Mouse (Mus musculus) embryonic facial prominence, embryonic 11.5 days (tissue): ENCODE measurements around the gene Fam217a. TPM values are rescaled to one million over a fixed set of nuclear protein-coding genes. Genes with fewer than 3 reads are reported as not detected.
"Not testable (repeated sequence)": the region's sequence is repeated elsewhere in the genome, so short reads cannot be mapped to it uniquely, and the experiment has no call there.

Source experiments
- ATAC-seq: fragments of 200-750 bp; cut with Nextera tagmentation; replicated peaks from 2 replicates; pipeline ENCODE4 v1.8.0; 2017; ENCODE audit warnings: low read depth; ENCODE audit not compliant: insufficient number of reproducible peaks, low FRiP score, low TSS enrichment
- DNase-seq: peaks from one replicate; pipeline ENCODE4 v3.0.0-alpha.2; 2015; ENCODE audit warnings: low spot score
- H3K27ac ChIP-seq: fragments of 300-500 bp; sonication (generic); replicated peaks from 2 replicates; pipeline ENCODE4 v1.5.1; 2014; ENCODE audit warnings: mild to moderate bottlenecking, low read depth, low read length, control low read depth
- H3K27me3 ChIP-seq: fragments of 300-500 bp; sonication (generic); 2 replicates; pipeline ENCODE4 v1.6.1; 2014; ENCODE audit warnings: mild to moderate bottlenecking, low read length, moderate library complexity, mixed read lengths; ENCODE audit not compliant: control insufficient read depth, insufficient read depth
- H3K36me3 ChIP-seq: fragments of 300-500 bp; sonication (generic); replicated peaks from 2 replicates; pipeline ENCODE4 v1.6.1; 2014; ENCODE audit warnings: low read depth, mild to moderate bottlenecking, low read length, moderate library complexity, mixed read lengths; ENCODE audit not compliant: control insufficient read depth, insufficient read depth
- H3K4me1 ChIP-seq: fragments of 300-500 bp; sonication (generic); 2 replicates; pipeline ENCODE4 v1.6.1; 2014; ENCODE audit warnings: low read length, mixed read lengths; ENCODE audit not compliant: control insufficient read depth, insufficient read depth
- H3K4me2 ChIP-seq: fragments of 300-500 bp; sonication (generic); 2 replicates; pipeline ENCODE4 v1.6.1; 2014; ENCODE audit warnings: low read depth, mild to moderate bottlenecking, control low read depth, low read length, moderate library complexity
- H3K4me3 ChIP-seq: fragments of 300-500 bp; sonication (generic); 2 replicates; pipeline ENCODE4 v1.5.1; 2014; ENCODE audit warnings: low read depth, low read length, control low read depth
- H3K9ac ChIP-seq: fragments of 300-500 bp; sonication (generic); replicated peaks from 2 replicates; pipeline ENCODE4 v1.6.1; 2014; ENCODE audit warnings: mild to moderate bottlenecking, control low read depth, low read length
- H3K9me3 ChIP-seq: fragments of 300-500 bp; sonication (generic); replicated peaks from 2 replicates; pipeline ENCODE4 v1.6.1; 2016; ENCODE audit warnings: mild to moderate bottlenecking, low read length, inconsistent platforms, mixed read lengths; ENCODE audit not compliant: control insufficient read depth
- WGBS: fragments of 180-500 bp; shearing (Covaris S2); extraction: QIAGEN DNeasy Blood & Tissue Kit; methylation state at CpG from one replicate; pipeline ENCODE4 v1.1.7; 2014; 5-methylcytosine and 5-hydroxymethylcytosine counted together
- polyA plus RNA-seq: library from polyadenylated mRNA; unstranded; fragments of >200 nt; fragmentation: Nextera tagmentation; extraction: Ambion mirVana; gene quantifications from 2 replicates; pipeline ENCODE4 v1.2.1, GENCODE M21; 2014

The Fam217a gene
- polyA plus RNA-seq, 1 experiment from 2014 or later: 0.83 TPM

- WGBS: 88% methylated on average over 1 of the region's 1 CpGs
- H3K27me3 ChIP-seq: no peaks in the 10 kb centered on the region
- no peaks in the 10 kb centered on the region for H3K9me3 ChIP-seq
- no peaks in the 10 kb centered on the region for H3K4me1 ChIP-seq
- H3K36me3 ChIP-seq: no peaks in the 10 kb centered on the region; the same call in none of the 2 replicates
- no peak overlapping the region for H3K9ac ChIP-seq
- no peak overlapping the region for H3K4me2 ChIP-seq
- DNase-seq: no peak
- ATAC-seq: no peak
- H3K4me3 ChIP-seq: no peak overlapping the region
- no peak overlapping the region for H3K27ac ChIP-seq
Observed at GRCm38 (mm10) chr13:34892871-34893270, 31.2 kb downstream of the Fam217a start.

GRCm38 (mm10) chr13:34876481-34876880 is 47.6 kb downstream of the Fam217a start:
- H3K4me2 ChIP-seq: peak overlapping the region; percentile 48
- no peak overlapping the region for H3K27ac ChIP-seq
- DNase-seq (no peak), ATAC-seq (no peak)
- H3K4me3 ChIP-seq: peak overlapping the region; percentile 84
- H3K4me1 ChIP-seq: no peaks in the 10 kb centered on the region; the same call in 1 of the 2 replicates
- H3K27me3 ChIP-seq: no peaks in the 10 kb centered on the region
- H3K9ac ChIP-seq: peak overlapping the region; percentile 92
- 8% methylated on average over 3 of the region's 3 CpGs for WGBS
- H3K9me3 ChIP-seq: no peaks in the 10 kb centered on the region
- no peaks in the 10 kb centered on the region for H3K36me3 ChIP-seq

- peak overlapping the region; percentile 92 for H3K9ac ChIP-seq
- peak overlapping the region; percentile 96 for H3K27ac ChIP-seq
- no peaks in the 10 kb centered on the region; the same call in 1 of the 2 replicates for H3K4me1 ChIP-seq
- H3K4me3 ChIP-seq: peak overlapping the region; percentile 84
- H3K36me3 ChIP-seq: no peaks in the 10 kb centered on the region
- H3K9me3 ChIP-seq: no peaks in the 10 kb centered on the region
- DNase-seq (peak; percentile 59), ATAC-seq (peak; percentile 19; the same call in 1 of the 2 replicates)
- H3K4me2 ChIP-seq: peak overlapping the region; percentile 48
- WGBS: under 1% methylated on average over 42 of the region's 50 CpGs
- H3K27me3 ChIP-seq: no peaks in the 10 kb centered on the region
Observed at GRCm38 (mm10) chr13:34875741-34876445, 48.2 kb downstream of the Fam217a start.

- no peaks in the 10 kb centered on the region for H3K36me3 ChIP-seq
- no peaks in the 10 kb centered on the region; the same call in 1 of the 2 replicates for H3K4me1 ChIP-seq
- H3K27ac ChIP-seq: peak within 1 kb of the TSS; percentile 96
- peak; percentile 82 for ATAC-seq
- H3K27me3 ChIP-seq: no peaks in the 10 kb centered on the region
- peak within 1 kb of the TSS; percentile 84 for H3K4me3 ChIP-seq
- WGBS: under 1% methylated on average over 40 of the region's 40 CpGs
- peak within 1 kb of the TSS; percentile 52 for H3K4me2 ChIP-seq
- H3K9me3 ChIP-seq: no peaks in the 10 kb centered on the region
- peak; percentile 92 for DNase-seq
- peak within 1 kb of the TSS; percentile 92 for H3K9ac ChIP-seq
Observed at GRCm38 (mm10) chr13:34875166-34875710, 48.9 kb downstream of the Fam217a start, which contains the start of gene Prpf4b. Gene Prpf4b (plus strand): TSS chr13:34875302.

- not testable (repeated sequence) for H3K36me3 ChIP-seq, H3K9me3 ChIP-seq, DNase-seq, H3K4me1 ChIP-seq, ATAC-seq, H3K27me3 ChIP-seq
- WGBS: 19% methylated on average over 13 of the region's 13 CpGs
- H3K27ac ChIP-seq: peak overlapping the region; percentile 96
- peak overlapping the region; percentile 52 for H3K4me2 ChIP-seq
- peak overlapping the region; percentile 84 for H3K4me3 ChIP-seq
- H3K9ac ChIP-seq: peak overlapping the region; percentile 92; the same call in 1 of the 2 replicates
Observed at GRCm38 (mm10) chr13:34874736-34875135, 49.4 kb downstream of the Fam217a start.

- peak; percentile 93 for ATAC-seq
- WGBS: 3% methylated on average over 45 of the region's 45 CpGs
Observed at GRCm38 (mm10) chr13:34873801-34874681, 50.1 kb downstream of the Fam217a start.

GRCm38 (mm10) chr13:34864420-34865169 is 59.5 kb downstream of the Fam217a start:
- Histone ChIP-seq H3K4me2 (no peak overlapping the region), H3K9ac (no peak overlapping the region), H3K9me3 (no peaks in the 10 kb centered on the region), H3K27me3 (no peaks in the 10 kb centered on the region), H3K4me3 (no peak overlapping the region), H3K36me3 (no peaks in the 10 kb centered on the region), H3K4me1 (no peaks in the 10 kb centered on the region), H3K27ac (no peak overlapping the region)
- 0 out of 2 replicates have a peak, but pooled peaks have one; percentile 48 for ATAC-seq
- 44% methylated on average over 7 of the region's 7 CpGs for WGBS
- peak; percentile 90 for DNase-seq

More at GRCm38 (mm10) chr13:34873801-34874681, 50.1 kb downstream of the Fam217a start:
- Histone ChIP-seq H3K4me2 (peak overlapping the region; percentile 52), H3K9me3 (no peaks in the 10 kb centered on the region), H3K36me3 (no peaks in the 10 kb centered on the region), H3K27ac (peak overlapping the region; percentile 63; the same call in 1 of the 2 replicates), H3K9ac (peak overlapping the region; percentile 63), H3K4me3 (peak overlapping the region; percentile 84), H3K27me3 (no peaks in the 10 kb centered on the region), H3K4me1 (no peaks in the 10 kb centered on the region; the same call in 1 of the 2 replicates)
- peak; percentile 97 for DNase-seq
